Mouse (Mus musculus): ENCODE measurements around the gene Gba. TPM values are rescaled to one million over a fixed set of nuclear protein-coding genes. Genes with fewer than 3 reads are reported as not detected.
A peak's percentile ranks its signal among the peaks of the same experiment; 100 is the strongest.

The Gba gene
- polyA plus RNA-seq, 1 experiment from 2014 or later = 53.7 TPM

DNA sequence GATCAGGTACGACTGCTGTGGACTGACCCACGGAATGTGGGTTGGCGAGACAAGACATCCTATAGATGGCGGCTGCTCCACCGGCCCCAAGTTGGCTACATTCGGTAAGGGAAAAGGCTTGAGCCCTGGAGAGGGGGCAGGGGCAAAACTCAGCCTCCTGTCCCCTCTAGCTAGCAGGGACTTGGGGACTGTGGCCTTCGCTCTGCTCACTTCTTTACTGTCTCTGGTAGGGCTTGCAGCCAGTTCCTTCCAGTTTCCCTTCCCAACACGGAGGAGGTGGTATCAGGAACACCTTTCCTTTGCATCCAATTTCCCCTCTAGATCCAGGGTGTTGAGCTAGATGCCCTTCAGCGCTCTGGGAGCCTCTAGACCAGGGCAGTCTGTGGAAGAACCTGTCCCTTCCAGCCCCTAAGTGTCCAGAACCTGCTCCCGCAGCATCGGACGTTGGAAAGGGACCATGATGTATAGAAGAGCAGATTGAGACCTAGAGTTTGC is 22.6 kb downstream of the Gba start:
- Histone ChIP-seq H3K4me3 (replicated peaks) (no peak overlapping the region), H3K27ac (no peak overlapping the region), H3K27me3 (replicated peaks) (0 out of 2 replicates have a peak, but pooled peaks cover 4% of the 10 kb centered on the region), H3K36me3 (no peaks in the 10 kb centered on the region), H3K9ac (no peak overlapping the region; the same call in 1 of the 2 replicates), H3K4me1 (replicated peaks) (peaks cover 27% of the 10 kb centered on the region), H3K4me2 (replicated peaks) (no peak overlapping the region), H3K9me3 (no peaks in the 10 kb centered on the region)
- 63% methylated on average over 12 of the region's 12 CpGs for WGBS
- ATAC-seq = no peak

- no peak for ATAC-seq
- Histone ChIP-seq H3K4me2 (replicated peaks) (no peak overlapping the region), H3K27me3 (replicated peaks) (0 out of 2 replicates have a peak, but pooled peaks cover 4% of the 10 kb centered on the region), H3K36me3 (no peaks in the 10 kb centered on the region), H3K27ac (no peak overlapping the region), H3K4me1 (replicated peaks) (peaks cover 27% of the 10 kb centered on the region), H3K9me3 (no peaks in the 10 kb centered on the region), H3K9ac (no peak overlapping the region; the same call in 1 of the 2 replicates), H3K4me3 (replicated peaks) (no peak overlapping the region)
- WGBS = 45% methylated on average over 4 of the region's 4 CpGs
Measured at GRCm38 (mm10) chr3:89225918-89226317, 23.2 kb downstream of the Gba start.

DNA sequence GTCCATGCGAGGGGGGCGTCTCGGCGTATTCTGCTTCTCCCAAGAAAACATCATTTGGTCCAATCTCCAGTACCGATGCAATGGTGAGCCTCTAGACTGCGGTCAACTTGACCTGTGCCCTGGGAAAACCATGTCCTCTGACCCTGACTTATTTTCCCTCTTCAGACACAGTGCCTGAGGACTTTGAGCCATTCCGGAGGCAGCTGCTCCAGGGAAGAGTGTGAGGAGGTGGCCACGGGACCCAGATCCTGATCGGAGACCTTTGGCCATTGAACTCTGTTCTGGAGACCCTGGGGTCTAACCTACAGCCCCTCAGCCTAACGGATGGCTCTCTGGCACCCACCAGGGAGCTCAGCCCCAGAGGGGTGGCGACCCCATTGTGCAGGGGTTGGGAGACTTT is 23.6 kb downstream of the Gba start:
- Histone ChIP-seq H3K27me3 (replicated peaks) (0 out of 2 replicates have a peak, but pooled peaks cover 4% of the 10 kb centered on the region), H3K4me2 (replicated peaks) (peak overlapping the region; percentile 84), H3K27ac (no peak overlapping the region), H3K9ac (no peak overlapping the region), H3K9me3 (no peaks in the 10 kb centered on the region), H3K36me3 (no peaks in the 10 kb centered on the region), H3K4me1 (replicated peaks) (peaks cover 27% of the 10 kb centered on the region), H3K4me3 (replicated peaks) (peak overlapping the region; percentile 44)
- WGBS = 38% methylated on average over 11 of the region's 11 CpGs
- no peak for ATAC-seq

DNA sequence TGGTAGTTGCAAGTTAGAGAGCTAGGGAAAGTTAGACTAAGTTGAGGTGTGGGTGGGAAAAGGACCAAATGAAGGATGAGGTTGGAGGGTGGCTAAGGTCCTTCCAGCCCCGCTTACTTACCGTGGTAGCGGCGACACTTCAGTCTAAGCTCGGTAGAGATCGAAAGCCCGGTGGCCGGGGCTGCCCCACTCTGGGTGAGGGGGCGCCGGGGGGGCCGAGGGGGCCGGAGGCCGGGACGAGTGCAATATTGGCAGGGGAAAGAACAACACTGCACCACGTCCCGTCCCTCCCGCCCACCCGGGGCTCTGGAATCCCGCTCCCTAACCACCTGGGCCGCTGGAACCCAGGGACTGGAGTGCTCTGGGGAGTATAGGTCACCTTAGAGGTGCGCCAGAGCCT is 24.2 kb downstream of the Gba start, which contains the start of gene Mtx1:
Mtx1 (minus strand) TSS at position 189 of the 400 bp plus-strand sequence.
- no peaks in the 10 kb centered on the region for H3K9me3 ChIP-seq
- H3K27me3 ChIP-seq (replicated peaks) = 0 out of 2 replicates have a peak, but pooled peaks cover 4% of the 10 kb centered on the region
- H3K9ac ChIP-seq = peak within 1 kb of the TSS; percentile 28; the same call in 1 of the 2 replicates
- peak within 1 kb of the TSS; percentile 44 for H3K4me3 ChIP-seq (replicated peaks)
- peaks cover 27% of the 10 kb centered on the region for H3K4me1 ChIP-seq (replicated peaks)
- peak within 1 kb of the TSS; percentile 54; the same call in 1 of the 2 replicates for H3K27ac ChIP-seq
- H3K4me2 ChIP-seq (replicated peaks) = peak within 1 kb of the TSS; percentile 84
- WGBS = 5% methylated on average over 21 of the region's 21 CpGs
- ATAC-seq = peak; percentile 16
- H3K36me3 ChIP-seq = no peaks in the 10 kb centered on the region

DNA sequence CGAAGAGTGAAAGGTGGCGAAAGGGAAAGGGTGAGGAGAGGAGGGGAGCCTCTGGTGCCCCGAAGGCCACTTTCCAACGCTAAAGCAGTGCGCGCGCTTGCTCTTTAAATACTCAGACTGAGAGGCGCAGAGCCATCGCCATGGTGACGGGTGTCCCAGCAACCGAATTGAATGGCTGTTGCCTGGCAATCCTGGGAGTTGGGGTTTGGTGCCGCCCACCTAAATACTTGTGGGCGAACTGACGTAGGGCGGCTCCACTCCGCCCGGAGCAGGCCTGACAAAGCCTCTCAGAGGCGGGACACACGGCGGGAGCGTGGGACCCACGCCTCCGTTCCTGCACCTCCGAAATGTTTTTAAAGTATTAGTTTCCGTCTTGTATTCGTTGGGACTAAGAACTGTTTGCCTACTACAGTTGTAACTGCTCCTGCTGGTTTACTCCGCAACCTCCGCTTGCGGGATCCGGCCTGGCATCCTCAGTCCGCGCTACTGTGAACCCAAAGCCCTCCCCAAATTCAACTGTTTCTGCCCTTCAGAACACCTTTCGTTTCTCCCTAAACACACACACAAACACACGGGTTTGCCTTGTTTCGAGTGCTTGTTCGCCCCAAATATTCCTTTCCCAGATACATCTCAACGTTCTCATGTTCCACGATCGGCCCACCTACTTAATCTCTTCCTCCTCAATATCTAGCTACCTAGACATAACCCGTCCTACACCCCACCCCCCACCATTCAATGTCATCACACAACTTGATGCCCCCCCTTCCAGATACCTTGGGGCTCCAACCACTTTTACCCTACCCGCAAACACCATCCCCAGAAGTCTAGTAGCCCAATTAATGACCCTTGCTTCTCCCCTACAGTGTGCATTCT is 24.8 kb downstream of the Gba start:
- Histone ChIP-seq H3K36me3 (no peaks in the 10 kb centered on the region), H3K27me3 (replicated peaks) (0 out of 2 replicates have a peak, but pooled peaks cover 4% of the 10 kb centered on the region), H3K9me3 (no peaks in the 10 kb centered on the region), H3K4me3 (replicated peaks) (peak overlapping the region; percentile 44), H3K9ac (peak overlapping the region; percentile 28; the same call in 1 of the 2 replicates), H3K4me1 (replicated peaks) (peaks cover 27% of the 10 kb centered on the region), H3K27ac (peak overlapping the region; percentile 54; the same call in 1 of the 2 replicates), H3K4me2 (replicated peaks) (peak overlapping the region; percentile 84)
- ATAC-seq = peak; percentile 73
- 4% methylated on average over 41 of the region's 41 CpGs for WGBS

DNA sequence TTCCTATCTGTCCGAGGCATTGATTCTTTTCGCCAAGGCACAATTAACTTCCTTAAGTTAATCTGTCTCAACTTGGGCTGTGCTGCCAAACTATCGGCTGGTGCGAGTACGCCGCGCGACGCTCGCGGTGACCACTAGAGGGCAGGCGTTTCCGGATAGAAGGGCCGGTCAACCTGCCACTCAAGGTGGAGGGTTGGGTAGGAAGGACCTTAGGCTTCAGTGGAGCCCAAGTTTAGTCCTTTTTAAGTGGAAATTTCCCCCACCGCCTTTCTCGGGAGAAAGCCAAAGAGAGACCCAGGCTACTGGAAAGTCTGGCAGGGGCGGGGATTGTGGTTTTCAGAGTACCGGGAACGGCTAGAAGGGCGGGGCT is 25.4 kb downstream of the Gba start:
- Histone ChIP-seq H3K9ac (no peak overlapping the region), H3K4me1 (replicated peaks) (peaks cover 32% of the 10 kb centered on the region), H3K4me2 (replicated peaks) (peak overlapping the region; percentile 84), H3K27ac (no peak overlapping the region), H3K36me3 (no peaks in the 10 kb centered on the region), H3K9me3 (no peaks in the 10 kb centered on the region), H3K27me3 (replicated peaks) (0 out of 2 replicates have a peak, but pooled peaks cover 4% of the 10 kb centered on the region), H3K4me3 (replicated peaks) (peak overlapping the region; percentile 44)
- peak; percentile 78 for ATAC-seq
- under 1% methylated on average over 20 of the region's 20 CpGs for WGBS

DNA sequence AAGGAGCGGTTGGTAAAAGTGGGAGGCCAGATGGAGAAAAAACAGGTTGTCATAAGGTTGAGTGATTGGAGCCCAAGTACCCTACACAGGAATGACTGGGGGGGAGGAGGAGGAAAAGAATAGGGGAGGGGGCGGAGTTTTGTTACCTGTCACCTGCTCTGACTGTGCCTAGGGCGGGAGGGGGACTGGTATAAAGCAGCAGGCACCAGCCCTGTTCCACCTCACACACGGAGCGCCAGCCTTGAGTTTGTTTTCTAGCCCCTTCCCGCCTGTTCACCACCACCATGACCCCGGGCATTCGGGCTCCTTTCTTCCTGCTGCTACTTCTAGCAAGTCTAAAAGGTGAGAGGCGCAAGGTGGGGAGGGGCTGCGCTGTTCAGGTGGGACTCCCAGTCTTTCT is 26.1 kb downstream of the Gba start, which contains the start of gene Muc1:
Muc1 (plus strand) TSS at position 222 of the 400 bp plus-strand sequence.
- no peak within 1 kb of the TSS for H3K9ac ChIP-seq
- ATAC-seq = peak; percentile 22; the same call in 1 of the 2 replicates
- peaks cover 39% of the 10 kb centered on the region for H3K4me1 ChIP-seq (replicated peaks)
- no peaks in the 10 kb centered on the region for H3K9me3 ChIP-seq
- no peak within 1 kb of the TSS for H3K27ac ChIP-seq
- 0 out of 2 replicates have a peak, but pooled peaks cover 4% of the 10 kb centered on the region for H3K27me3 ChIP-seq (replicated peaks)
- WGBS = 30% methylated on average over 10 of the region's 10 CpGs
- no peaks in the 10 kb centered on the region for H3K36me3 ChIP-seq
- H3K4me2 ChIP-seq (replicated peaks) = peak within 1 kb of the TSS; percentile 84
- peak within 1 kb of the TSS; percentile 44 for H3K4me3 ChIP-seq (replicated peaks)

GRCm38 (mm10) chr3:89229276-89229675 is 26.5 kb downstream of the Gba start:
- Histone ChIP-seq H3K4me1 (replicated peaks) (peaks cover 40% of the 10 kb centered on the region), H3K36me3 (no peaks in the 10 kb centered on the region), H3K27me3 (replicated peaks) (0 out of 2 replicates have a peak, but pooled peaks cover 4% of the 10 kb centered on the region), H3K27ac (no peak overlapping the region), H3K4me3 (replicated peaks) (no peak overlapping the region), H3K9ac (no peak overlapping the region), H3K4me2 (replicated peaks) (peak overlapping the region; percentile 84; the same call in 1 of the 2 replicates), H3K9me3 (no peaks in the 10 kb centered on the region)
- 46% methylated on average over 4 of the region's 4 CpGs for WGBS
- ATAC-seq = no peak

- Histone ChIP-seq H3K27me3 (replicated peaks) (0 out of 2 replicates have a peak, but pooled peaks cover 4% of the 10 kb centered on the region), H3K9ac (no peak overlapping the region), H3K4me1 (replicated peaks) (peaks cover 40% of the 10 kb centered on the region), H3K4me3 (replicated peaks) (no peak overlapping the region), H3K9me3 (no peaks in the 10 kb centered on the region), H3K4me2 (replicated peaks) (no peak overlapping the region), H3K36me3 (no peaks in the 10 kb centered on the region), H3K27ac (no peak overlapping the region)
- ATAC-seq = no peak
- WGBS = 83% methylated on average over 2 of the region's 2 CpGs
Measured at GRCm38 (mm10) chr3:89230561-89230960, 27.8 kb downstream of the Gba start.

- Histone ChIP-seq H3K4me2 (replicated peaks) (no peak overlapping the region), H3K4me1 (replicated peaks) (peaks cover 35% of the 10 kb centered on the region), H3K27ac (no peak overlapping the region), H3K4me3 (replicated peaks) (no peak overlapping the region), H3K9me3 (no peaks in the 10 kb centered on the region), H3K9ac (no peak overlapping the region), H3K36me3 (no peaks in the 10 kb centered on the region), H3K27me3 (replicated peaks) (0 out of 2 replicates have a peak, but pooled peaks cover 4% of the 10 kb centered on the region)
- ATAC-seq = no peak
- 66% methylated on average over 7 of the region's 7 CpGs for WGBS
Measured at GRCm38 (mm10) chr3:89231345-89231744, 28.6 kb downstream of the Gba start.

- H3K9me3 ChIP-seq = no peaks in the 10 kb centered on the region
- 0 out of 2 replicates have a peak, but pooled peaks cover 4% of the 10 kb centered on the region for H3K27me3 ChIP-seq (replicated peaks)
- no peaks in the 10 kb centered on the region for H3K36me3 ChIP-seq
- WGBS = 75% methylated on average over 16 of the region's 16 CpGs
- no peak overlapping the region for H3K9ac ChIP-seq
- ATAC-seq = no peak
- H3K4me1 ChIP-seq (replicated peaks) = peaks cover 30% of the 10 kb centered on the region
- no peak overlapping the region for H3K27ac ChIP-seq
- H3K4me3 ChIP-seq (replicated peaks) = no peak overlapping the region
- H3K4me2 ChIP-seq (replicated peaks) = no peak overlapping the region
Measured at GRCm38 (mm10) chr3:89231772-89232275, 29.1 kb downstream of the Gba start.

DNA sequence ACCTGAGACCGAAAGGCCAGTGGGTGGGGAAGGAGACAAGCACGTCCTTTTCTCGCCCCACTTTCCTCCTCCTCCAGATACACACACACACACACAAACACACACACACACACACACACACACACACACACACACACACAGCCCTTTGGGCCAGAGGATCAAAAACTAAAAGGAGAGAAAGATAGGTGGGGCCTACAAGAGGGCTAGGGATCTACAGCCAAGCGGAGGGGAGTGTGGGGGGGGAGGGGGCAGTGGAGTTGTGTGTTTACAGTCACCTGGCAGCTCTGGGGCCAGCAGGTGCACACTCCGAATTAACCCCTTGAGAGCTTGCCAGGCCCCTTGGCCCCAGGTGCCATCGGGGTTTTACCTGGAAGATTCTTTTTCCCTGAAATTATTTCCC is 29.9 kb downstream of the Gba start:
- Histone ChIP-seq H3K9ac (no peak overlapping the region), H3K36me3 (no peaks in the 10 kb centered on the region), H3K4me3 (replicated peaks) (no peak overlapping the region), H3K4me2 (replicated peaks) (no peak overlapping the region), H3K27ac (no peak overlapping the region), H3K4me1 (replicated peaks) (peaks cover 22% of the 10 kb centered on the region), H3K9me3 (no peaks in the 10 kb centered on the region), H3K27me3 (replicated peaks) (no peaks in the 10 kb centered on the region)
- WGBS = 55% methylated on average over 6 of the region's 6 CpGs
- no peak for ATAC-seq

All from intestine, embryonic 15.5 days (tissue).